Mouse (Mus musculus): ENCODE results near the gene Nkiras2. TPM values are rescaled to one million over a fixed set of nuclear protein-coding genes. Genes with fewer than 3 reads are reported as not detected.

The Nkiras2 gene
- polyA plus RNA-seq, 1 experiment from 2014 or later: 63.1 TPM

DNA sequence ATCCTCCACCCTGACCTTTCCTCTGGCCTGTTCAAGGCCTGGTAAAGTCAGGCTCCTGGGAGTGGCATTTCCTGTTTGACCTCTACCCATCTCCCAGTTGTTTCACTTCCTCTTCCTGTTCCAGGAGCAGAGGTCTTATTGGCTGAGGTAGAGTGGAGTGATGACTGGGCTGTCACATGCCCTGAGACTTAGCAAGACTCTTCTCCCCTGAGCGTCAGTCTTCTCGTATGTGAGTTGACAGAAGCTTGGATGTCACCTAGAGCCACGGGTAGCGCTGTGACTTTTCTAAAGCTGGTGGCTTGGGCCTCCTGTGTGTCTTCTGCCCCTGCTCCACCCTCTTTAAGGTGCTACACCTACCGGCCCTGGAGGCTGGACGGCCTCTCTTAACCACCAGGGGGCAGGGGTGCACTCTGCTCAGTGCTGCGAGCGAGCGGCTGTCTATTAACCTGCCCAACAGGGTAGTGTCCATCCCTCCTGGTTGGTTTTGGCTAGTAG is 7.7 kb downstream of the Nkiras2 start:
- H3K4me3 ChIP-seq (ENCODE audit: low read depth, low read length): no peak overlapping the region
- no peak overlapping the region for H3K4me2 ChIP-seq (replicated peaks; ENCODE audit: low read depth, low read length)
- 23% methylated on average over 9 of the region's 9 CpGs for WGBS
- no peak overlapping the region for H3K27ac ChIP-seq (ENCODE audit: low read length)
- peaks cover 19% of the 10 kb centered on the region; the same call in 1 of the 2 replicates for H3K36me3 ChIP-seq (ENCODE audit: control insufficient read depth, insufficient read depth, low read length)
- no peaks in the 10 kb centered on the region for H3K27me3 ChIP-seq (ENCODE audit: control insufficient read depth, insufficient read depth, low read length)
- ATAC-seq (ENCODE audit: insufficient number of reproducible peaks, insufficient read depth, low FRiP score, low read depth): peak; percentile 48; the same call in 1 of the 2 replicates
- H3K4me1 ChIP-seq (ENCODE audit: control insufficient read depth, insufficient read depth, low read length): peaks cover 9% of the 10 kb centered on the region; the same call in 1 of the 2 replicates
- no peaks in the 10 kb centered on the region for H3K9me3 ChIP-seq (ENCODE audit: control insufficient read depth, low read depth, low read length)
- no peak overlapping the region for H3K9ac ChIP-seq (replicated peaks; ENCODE audit: low read depth, low read length)

DNA sequence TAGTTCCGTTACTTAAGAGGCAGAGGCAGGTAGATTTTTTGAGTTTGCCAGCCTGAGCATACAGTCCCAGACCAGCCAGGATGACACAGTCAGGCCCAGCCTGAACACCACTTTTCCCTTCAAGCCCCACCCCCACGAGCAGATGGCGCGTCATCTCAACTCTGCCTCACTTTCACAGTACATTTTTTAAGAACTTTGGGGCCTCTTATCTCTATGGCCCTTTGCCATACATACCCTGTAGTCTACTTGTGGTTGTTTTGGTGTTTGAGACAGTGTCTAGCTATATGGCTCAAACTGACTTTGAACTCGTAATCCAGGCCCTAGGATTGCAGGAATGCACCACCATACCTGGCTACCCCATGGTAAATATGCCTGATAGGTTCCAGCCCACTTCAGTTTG is 9.0 kb downstream of the Nkiras2 start:
- peaks cover 19% of the 10 kb centered on the region; the same call in 1 of the 2 replicates for H3K36me3 ChIP-seq (ENCODE audit: control insufficient read depth, insufficient read depth, low read length)
- no peak overlapping the region for H3K9ac ChIP-seq (replicated peaks; ENCODE audit: low read depth, low read length)
- H3K4me1 ChIP-seq (ENCODE audit: control insufficient read depth, insufficient read depth, low read length): peaks cover 9% of the 10 kb centered on the region; the same call in 1 of the 2 replicates
- no peaks in the 10 kb centered on the region for H3K9me3 ChIP-seq (ENCODE audit: control insufficient read depth, low read depth, low read length)
- no peak overlapping the region for H3K27ac ChIP-seq (ENCODE audit: low read length)
- no peaks in the 10 kb centered on the region for H3K27me3 ChIP-seq (ENCODE audit: control insufficient read depth, insufficient read depth, low read length)
- no peak overlapping the region for H3K4me3 ChIP-seq (ENCODE audit: low read depth, low read length)
- no peak overlapping the region for H3K4me2 ChIP-seq (replicated peaks; ENCODE audit: low read depth, low read length)
- 81% methylated on average over 5 of the region's 5 CpGs for WGBS
- no peak for ATAC-seq (ENCODE audit: insufficient number of reproducible peaks, insufficient read depth, low FRiP score, low read depth)

DNA sequence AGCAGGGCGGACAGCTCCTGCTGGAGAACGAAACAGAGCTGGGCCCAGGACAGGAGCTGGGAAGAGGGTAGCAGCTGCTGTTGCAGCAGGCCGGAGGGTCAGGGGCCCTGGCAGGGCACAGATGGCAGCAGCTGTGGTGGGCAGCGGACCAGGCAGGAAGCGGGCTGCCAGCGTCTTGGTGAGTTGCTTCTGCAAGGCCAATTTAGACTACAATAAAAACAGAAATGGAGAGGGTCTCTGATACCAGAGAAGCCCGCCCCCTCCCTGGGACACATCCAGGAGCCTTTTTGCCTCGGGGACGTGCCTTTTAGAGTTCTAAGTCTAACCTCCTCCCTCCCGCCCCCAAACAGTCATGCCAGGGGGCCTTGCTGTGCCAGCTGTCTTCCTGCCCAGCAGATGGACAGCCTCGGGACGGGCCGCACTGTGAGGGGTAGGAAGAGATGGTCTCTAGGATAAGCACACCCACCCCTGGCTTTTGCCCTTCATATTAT is 9.9 kb downstream of the Nkiras2 start:
- no peaks in the 10 kb centered on the region for H3K9me3 ChIP-seq (ENCODE audit: control insufficient read depth, low read depth, low read length)
- no peak for ATAC-seq (ENCODE audit: insufficient number of reproducible peaks, insufficient read depth, low FRiP score, low read depth)
- H3K9ac ChIP-seq (replicated peaks; ENCODE audit: low read depth, low read length): no peak overlapping the region
- peaks cover 19% of the 10 kb centered on the region; the same call in 1 of the 2 replicates for H3K36me3 ChIP-seq (ENCODE audit: control insufficient read depth, insufficient read depth, low read length)
- H3K4me1 ChIP-seq (ENCODE audit: control insufficient read depth, insufficient read depth, low read length): peaks cover 5% of the 10 kb centered on the region; the same call in 1 of the 2 replicates
- no peaks in the 10 kb centered on the region for H3K27me3 ChIP-seq (ENCODE audit: control insufficient read depth, insufficient read depth, low read length)
- WGBS: 59% methylated on average over 13 of the region's 13 CpGs
- no peak overlapping the region for H3K4me2 ChIP-seq (replicated peaks; ENCODE audit: low read depth, low read length)
- H3K4me3 ChIP-seq (ENCODE audit: low read depth, low read length): no peak overlapping the region
- no peak overlapping the region for H3K27ac ChIP-seq (ENCODE audit: low read length)

DNA sequence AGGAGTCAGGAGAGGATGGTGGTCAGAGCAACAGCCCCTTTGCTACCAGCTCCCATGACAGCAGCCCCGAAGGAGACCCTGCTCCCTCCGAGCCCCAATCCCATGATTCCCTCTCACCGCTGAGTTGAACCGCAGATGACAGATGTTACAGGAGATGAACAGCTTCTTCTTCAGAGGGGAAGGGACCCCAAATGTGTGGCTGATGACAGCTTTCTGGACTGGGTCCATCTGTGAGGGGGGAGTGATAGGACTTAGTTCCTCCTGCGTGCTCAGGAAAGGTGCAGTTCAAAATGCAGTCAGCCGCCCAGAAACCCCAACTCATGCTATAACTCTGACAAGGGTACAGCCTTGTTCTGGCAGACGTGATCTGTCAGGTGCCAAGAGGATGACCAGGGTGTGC is 15.5 kb downstream of the Nkiras2 start:
- no peak overlapping the region for H3K4me3 ChIP-seq (ENCODE audit: low read depth, low read length)
- H3K4me2 ChIP-seq (replicated peaks; ENCODE audit: low read depth, low read length): no peak overlapping the region
- no peaks in the 10 kb centered on the region for H3K27me3 ChIP-seq (ENCODE audit: control insufficient read depth, insufficient read depth, low read length)
- no peaks in the 10 kb centered on the region for H3K4me1 ChIP-seq (ENCODE audit: control insufficient read depth, insufficient read depth, low read length)
- H3K9ac ChIP-seq (replicated peaks; ENCODE audit: low read depth, low read length): no peak overlapping the region
- H3K36me3 ChIP-seq (ENCODE audit: control insufficient read depth, insufficient read depth, low read length): no peaks in the 10 kb centered on the region
- H3K27ac ChIP-seq (ENCODE audit: low read length): no peak overlapping the region
- no peaks in the 10 kb centered on the region for H3K9me3 ChIP-seq (ENCODE audit: control insufficient read depth, low read depth, low read length)
- ATAC-seq (ENCODE audit: insufficient number of reproducible peaks, insufficient read depth, low FRiP score, low read depth): no peak
- 67% methylated on average over 7 of the region's 7 CpGs for WGBS

DNA sequence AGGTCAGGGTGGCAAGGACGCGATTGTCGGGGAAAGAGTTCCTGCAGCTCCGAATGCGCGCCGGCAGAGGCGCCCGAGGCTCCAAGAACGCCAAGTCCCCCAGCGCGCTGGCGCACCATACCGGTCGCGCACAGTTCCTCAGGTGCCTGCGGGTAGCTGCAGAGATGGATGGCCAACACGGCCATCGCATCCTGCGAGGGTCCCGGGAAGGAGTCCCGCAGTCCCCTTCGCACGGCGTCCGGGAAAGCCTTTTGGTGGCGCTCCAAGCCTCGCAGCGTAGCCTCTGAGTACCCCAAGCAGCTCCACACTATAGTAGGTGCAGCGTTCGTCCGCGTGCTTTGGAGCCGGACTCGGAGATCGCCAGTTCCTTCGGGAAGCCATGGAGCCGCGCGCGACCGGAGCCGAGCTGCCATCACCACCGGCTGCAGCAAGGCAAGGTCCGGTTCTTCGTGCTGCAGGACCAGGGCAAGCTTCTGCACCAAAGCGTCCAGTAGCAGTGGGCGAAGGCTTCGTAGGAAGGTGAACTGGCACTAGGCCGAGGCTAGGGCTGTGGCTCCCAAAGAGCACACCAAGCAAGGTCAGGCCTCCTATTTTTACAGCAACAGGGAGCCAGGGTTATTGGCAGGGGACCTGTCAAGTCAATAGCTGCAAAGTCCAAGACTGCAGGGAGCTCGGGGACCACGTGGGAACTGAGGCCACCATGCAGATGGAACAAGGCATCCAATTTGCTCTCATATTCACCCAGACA is 21.3 kb downstream of the Nkiras2 start:
- Histone ChIP-seq H3K27ac (ENCODE audit: low read length) (no peak overlapping the region), H3K9ac (replicated peaks; ENCODE audit: low read depth, low read length) (no peak overlapping the region), H3K27me3 (ENCODE audit: control insufficient read depth, insufficient read depth, low read length) (peaks cover 11% of the 10 kb centered on the region; the same call in 1 of the 2 replicates), H3K36me3 (ENCODE audit: control insufficient read depth, insufficient read depth, low read length) (no peaks in the 10 kb centered on the region), H3K4me1 (ENCODE audit: control insufficient read depth, insufficient read depth, low read length) (peaks cover 6% of the 10 kb centered on the region; the same call in 1 of the 2 replicates), H3K4me3 (ENCODE audit: low read depth, low read length) (peak overlapping the region; percentile 24), H3K4me2 (replicated peaks; ENCODE audit: low read depth, low read length) (peak overlapping the region; percentile 70), H3K9me3 (ENCODE audit: control insufficient read depth, low read depth, low read length) (no peaks in the 10 kb centered on the region)
- no peak for ATAC-seq (ENCODE audit: insufficient number of reproducible peaks, insufficient read depth, low FRiP score, low read depth)
- WGBS: 9% methylated on average over 52 of the region's 52 CpGs

DNA sequence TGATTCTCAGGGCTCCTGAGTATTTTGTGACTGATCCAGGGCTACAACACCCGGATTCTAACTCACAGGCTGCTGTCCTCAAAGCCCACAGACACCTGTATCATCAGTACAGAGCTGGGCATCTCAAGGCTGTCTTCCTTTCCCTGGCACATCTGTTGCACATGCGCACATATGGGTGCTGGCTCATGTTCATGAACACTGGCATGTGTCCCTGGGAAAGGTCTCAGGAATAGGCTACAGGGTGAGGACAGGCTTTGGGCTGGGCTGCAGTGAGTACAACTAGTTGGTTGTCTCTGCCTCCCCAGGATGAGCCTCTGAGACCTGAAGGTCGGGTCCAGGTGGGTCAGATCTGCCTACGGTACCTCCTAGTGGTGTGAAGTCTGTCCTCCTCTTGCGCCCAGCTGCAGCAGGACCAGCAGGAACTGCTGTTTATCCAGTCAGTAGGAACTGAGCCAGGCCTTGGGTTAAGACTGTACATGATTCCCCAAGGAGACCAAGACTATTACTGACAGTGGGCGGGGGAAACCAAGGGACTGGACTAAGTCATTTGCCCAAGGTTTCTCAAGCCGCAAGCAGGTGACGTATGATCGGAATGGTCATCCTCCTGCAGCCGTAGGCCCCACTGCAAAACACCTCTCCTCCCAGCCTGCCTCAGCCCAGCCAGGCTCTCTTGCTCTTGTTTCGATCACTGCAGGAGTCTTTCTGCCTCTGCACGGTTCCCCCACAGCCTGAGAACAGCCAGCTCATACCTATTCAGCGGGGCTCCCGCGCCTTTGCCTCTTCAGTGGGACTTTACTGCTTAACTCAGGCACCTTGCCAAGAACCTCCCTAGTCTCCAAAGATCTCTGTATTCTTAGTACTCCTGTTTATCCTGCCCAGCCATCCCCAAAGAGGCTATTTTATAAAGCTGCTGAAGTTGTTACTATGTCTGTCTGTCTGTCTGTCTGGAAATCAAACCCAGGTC is 24.9 kb downstream of the Nkiras2 start:
- ATAC-seq (ENCODE audit: insufficient number of reproducible peaks, insufficient read depth, low FRiP score, low read depth): no peak
- Histone ChIP-seq H3K4me3 (ENCODE audit: low read depth, low read length) (no peak overlapping the region), H3K27ac (ENCODE audit: low read length) (no peak overlapping the region), H3K4me2 (replicated peaks; ENCODE audit: low read depth, low read length) (no peak overlapping the region), H3K4me1 (ENCODE audit: control insufficient read depth, insufficient read depth, low read length) (peaks cover 6% of the 10 kb centered on the region; the same call in 1 of the 2 replicates), H3K27me3 (ENCODE audit: control insufficient read depth, insufficient read depth, low read length) (peaks cover 11% of the 10 kb centered on the region; the same call in 1 of the 2 replicates), H3K9me3 (ENCODE audit: control insufficient read depth, low read depth, low read length) (no peaks in the 10 kb centered on the region), H3K36me3 (ENCODE audit: control insufficient read depth, insufficient read depth, low read length) (no peaks in the 10 kb centered on the region), H3K9ac (replicated peaks; ENCODE audit: low read depth, low read length) (no peak overlapping the region)
- WGBS: 64% methylated on average over 15 of the region's 15 CpGs

DNA sequence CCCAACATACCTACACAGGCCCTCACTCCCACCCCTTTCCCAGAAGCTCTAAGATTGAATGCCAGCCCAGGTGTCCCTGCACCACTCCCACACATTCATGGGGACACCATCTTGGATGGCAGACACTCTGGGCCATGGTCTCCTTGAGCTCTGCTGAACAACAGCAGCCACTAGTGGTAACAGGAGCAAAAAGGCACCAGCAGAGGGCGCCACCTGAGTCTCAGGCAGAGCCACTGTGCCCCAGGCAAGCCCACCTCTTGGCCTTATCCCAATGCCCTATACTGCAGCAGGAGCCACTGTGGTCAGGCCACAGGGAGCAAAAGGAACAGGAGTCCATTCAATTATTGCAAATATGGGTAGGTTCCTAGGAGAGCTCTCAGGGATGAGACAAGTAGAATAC is 27.2 kb downstream of the Nkiras2 start:
- H3K36me3 ChIP-seq (ENCODE audit: control insufficient read depth, insufficient read depth, low read length): no peaks in the 10 kb centered on the region
- no peaks in the 10 kb centered on the region for H3K9me3 ChIP-seq (ENCODE audit: control insufficient read depth, low read depth, low read length)
- WGBS: 0% methylated on average over 1 of the region's 1 CpGs
- no peak overlapping the region for H3K27ac ChIP-seq (ENCODE audit: low read length)
- H3K9ac ChIP-seq (replicated peaks; ENCODE audit: low read depth, low read length): no peak overlapping the region
- no peak overlapping the region for H3K4me3 ChIP-seq (ENCODE audit: low read depth, low read length)
- ATAC-seq (ENCODE audit: insufficient number of reproducible peaks, insufficient read depth, low FRiP score, low read depth): no peak
- H3K27me3 ChIP-seq (ENCODE audit: control insufficient read depth, insufficient read depth, low read length): 0 out of 2 replicates have a peak, but pooled peaks cover 6% of the 10 kb centered on the region
- no peaks in the 10 kb centered on the region for H3K4me1 ChIP-seq (ENCODE audit: control insufficient read depth, insufficient read depth, low read length)
- no peak overlapping the region for H3K4me2 ChIP-seq (replicated peaks; ENCODE audit: low read depth, low read length)

DNA sequence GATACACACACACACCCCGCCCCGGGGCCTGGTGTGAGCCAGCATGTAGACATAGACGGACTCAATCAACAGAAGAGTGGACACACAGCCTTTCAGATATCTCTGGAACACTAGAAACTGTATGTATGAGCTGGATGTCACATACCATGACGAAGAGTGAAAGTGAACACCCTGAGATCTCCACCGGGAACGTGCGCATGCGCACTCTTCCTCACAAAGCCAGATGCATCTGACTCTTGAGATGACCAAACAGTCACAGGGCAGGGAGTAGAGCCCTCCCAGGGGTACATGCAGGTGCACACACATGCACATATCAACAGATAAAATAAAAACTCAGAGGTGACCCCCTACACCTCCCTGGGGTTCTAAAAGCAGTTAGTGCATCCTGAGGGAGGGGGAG is 29.4 kb downstream of the Nkiras2 start:
- Histone ChIP-seq H3K4me3 (ENCODE audit: low read depth, low read length) (no peak overlapping the region), H3K27ac (ENCODE audit: low read length) (no peak overlapping the region), H3K9me3 (ENCODE audit: control insufficient read depth, low read depth, low read length) (no peaks in the 10 kb centered on the region), H3K4me2 (replicated peaks; ENCODE audit: low read depth, low read length) (no peak overlapping the region), H3K36me3 (ENCODE audit: control insufficient read depth, insufficient read depth, low read length) (no peaks in the 10 kb centered on the region), H3K4me1 (ENCODE audit: control insufficient read depth, insufficient read depth, low read length) (no peaks in the 10 kb centered on the region), H3K27me3 (ENCODE audit: control insufficient read depth, insufficient read depth, low read length) (0 out of 2 replicates have a peak, but pooled peaks cover 6% of the 10 kb centered on the region), H3K9ac (replicated peaks; ENCODE audit: low read depth, low read length) (no peak overlapping the region)
- ATAC-seq (ENCODE audit: insufficient number of reproducible peaks, insufficient read depth, low FRiP score, low read depth): no peak
- WGBS: 86% methylated on average over 8 of the region's 8 CpGs

Measured in stomach, embryonic 14.5 days (tissue).